Mouse (Mus musculus) limb, embryonic 15.5 days (tissue): ENCODE results near the gene Mslnl. TPM values are rescaled to one million over a fixed set of nuclear protein-coding genes. Genes with fewer than 3 reads are reported as not detected.
A peak's percentile ranks its signal among the peaks of the same experiment; 100 is the strongest.

Source experiments
- ATAC-seq: fragments of 200-750 bp; cut with Nextera tagmentation; 2 replicates; pipeline ENCODE4 v1.8.0; 2017; ENCODE audit warnings: low read depth, moderate TSS enrichment; ENCODE audit not compliant: insufficient number of reproducible peaks, low FRiP score, low TSS enrichment
- H3K27ac ChIP-seq: fragments of 300-500 bp; sonication (generic); 2 replicates; pipeline ENCODE4 v1.5.1; 2015; ENCODE audit warnings: moderate library complexity, mild to moderate bottlenecking, inconsistent platforms
- H3K27me3 ChIP-seq: fragments of 300-500 bp; sonication (generic); 2 replicates; pipeline ENCODE4 v1.6.1; 2015; ENCODE audit warnings: inconsistent platforms
- H3K36me3 ChIP-seq: fragments of 300-500 bp; sonication (generic); 2 replicates; pipeline ENCODE4 v1.6.1; 2015; ENCODE audit warnings: inconsistent platforms
- H3K4me1 ChIP-seq: fragments of 300-500 bp; sonication (generic); 2 replicates; pipeline ENCODE4 v1.6.1; 2015; ENCODE audit warnings: inconsistent platforms
- H3K4me2 ChIP-seq: fragments of 300-500 bp; sonication (generic); 2 replicates; pipeline ENCODE4 v1.6.1; 2015; ENCODE audit warnings: mild to moderate bottlenecking, inconsistent platforms
- H3K4me3 ChIP-seq: fragments of 300-500 bp; sonication (generic); 2 replicates; pipeline ENCODE4 v1.5.1; 2015; ENCODE audit warnings: mild to moderate bottlenecking, inconsistent platforms
- H3K9ac ChIP-seq: fragments of 300-500 bp; sonication (generic); 2 replicates; pipeline ENCODE4 v1.6.1; 2015; ENCODE audit warnings: inconsistent platforms
- H3K9me3 ChIP-seq: fragments of 300-500 bp; sonication (generic); 2 replicates; pipeline ENCODE4 v1.6.1; 2016; ENCODE audit warnings: inconsistent platforms
- WGBS: fragments of 180-500 bp; shearing (Covaris S2); methylation state at CpG from one replicate; pipeline ENCODE4 v1.1.7; 2015; 5-methylcytosine and 5-hydroxymethylcytosine counted together
- polyA plus RNA-seq: library from polyadenylated mRNA; unstranded; fragments of >200 nt; fragmentation: Nextera tagmentation; extraction: Ambion mirVana; gene quantifications from 2 replicates; pipeline ENCODE4 v1.2.1, GENCODE M21; 2015

Gene Mslnl
- polyA plus RNA-seq, 1 experiment from 2014 or later, result 0.13 TPM

DNA sequence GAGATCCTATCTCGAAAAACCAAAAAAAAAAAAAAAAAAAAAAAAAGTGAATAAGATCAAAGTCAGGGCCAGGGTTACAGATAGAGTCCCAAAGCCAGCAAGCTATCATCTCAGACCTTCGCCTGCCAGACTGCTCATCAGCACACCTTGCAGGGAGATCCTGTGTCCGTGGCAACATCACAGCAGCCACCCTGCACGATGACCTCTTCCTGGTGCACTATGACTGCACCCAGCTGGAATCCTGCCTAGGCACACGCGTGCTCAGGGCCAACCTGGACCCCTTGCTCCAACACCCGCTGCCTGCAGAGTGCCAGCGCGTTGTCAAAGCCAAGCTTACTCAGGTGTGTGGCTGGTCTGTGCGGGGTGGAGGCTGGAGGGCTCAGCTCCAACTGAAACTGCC is 8.5 kb downstream of the Mslnl start:
- 76% methylated on average over 10 of the region's 10 CpGs for WGBS
- no peak for ATAC-seq
- Histone ChIP-seq H3K9me3 (no peaks in the 10 kb centered on the region), H3K9ac (no peak overlapping the region), H3K27me3 (no peaks in the 10 kb centered on the region), H3K4me1 (no peaks in the 10 kb centered on the region), H3K36me3 (no peaks in the 10 kb centered on the region), H3K4me3 (no peak overlapping the region), H3K27ac (no peak overlapping the region), H3K4me2 (no peak overlapping the region)

DNA sequence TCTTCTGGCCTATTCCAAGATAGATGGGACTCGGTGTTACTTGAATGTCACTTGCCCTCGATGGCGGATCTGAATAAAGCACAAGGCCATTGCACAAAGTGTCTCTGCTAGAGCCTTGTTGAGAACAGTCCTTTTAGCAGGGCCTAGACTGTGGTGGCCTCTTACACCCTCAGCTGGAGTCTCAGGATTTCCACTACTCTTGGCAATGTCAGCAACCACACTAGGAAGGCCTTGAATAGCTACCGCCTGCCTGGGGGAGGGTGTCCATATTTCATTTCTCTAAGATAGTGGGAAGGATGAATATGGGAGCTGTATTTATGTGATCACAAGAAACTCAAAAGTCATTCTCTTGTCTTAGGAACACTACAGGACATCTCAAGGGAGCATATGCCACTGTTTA is 12.4 kb downstream of the Mslnl start:
- WGBS, result 92% methylated on average over 4 of the region's 4 CpGs
- no peak overlapping the region for H3K4me2 ChIP-seq
- no peaks in the 10 kb centered on the region for H3K9me3 ChIP-seq
- no peak overlapping the region for H3K27ac ChIP-seq
- no peaks in the 10 kb centered on the region for H3K27me3 ChIP-seq
- no peaks in the 10 kb centered on the region; the same call in none of the 2 replicates for H3K4me1 ChIP-seq
- no peak overlapping the region for H3K9ac ChIP-seq
- ATAC-seq, result no peak
- no peaks in the 10 kb centered on the region for H3K36me3 ChIP-seq
- no peak overlapping the region for H3K4me3 ChIP-seq

DNA sequence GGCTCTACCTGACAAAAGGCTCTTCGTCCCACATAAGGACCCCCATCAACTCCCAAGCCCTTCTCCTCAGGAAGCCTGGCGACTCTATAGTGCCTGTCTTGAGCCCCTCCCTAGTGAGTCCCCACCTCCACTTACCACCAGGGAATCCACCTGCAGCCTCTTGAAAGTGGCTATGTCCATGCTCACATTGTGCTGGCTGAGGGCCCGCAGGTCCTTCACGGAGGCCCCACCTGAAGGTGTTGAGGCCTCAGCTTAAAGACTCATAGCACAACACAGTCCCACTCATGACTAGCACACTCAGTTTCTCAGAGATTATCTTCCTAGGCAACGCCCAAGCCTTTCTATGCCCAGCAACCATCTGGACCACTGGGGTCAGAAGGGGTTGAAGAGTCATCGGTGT is 13.5 kb downstream of the Mslnl start:
- H3K9ac ChIP-seq, result no peak overlapping the region
- H3K4me1 ChIP-seq, result no peaks in the 10 kb centered on the region; the same call in none of the 2 replicates
- no peaks in the 10 kb centered on the region for H3K36me3 ChIP-seq
- H3K4me3 ChIP-seq, result no peak overlapping the region
- ATAC-seq, result no peak
- H3K27ac ChIP-seq, result no peak overlapping the region
- no peaks in the 10 kb centered on the region for H3K27me3 ChIP-seq
- no peaks in the 10 kb centered on the region for H3K9me3 ChIP-seq
- 86% methylated on average over 6 of the region's 6 CpGs for WGBS
- no peak overlapping the region for H3K4me2 ChIP-seq

DNA sequence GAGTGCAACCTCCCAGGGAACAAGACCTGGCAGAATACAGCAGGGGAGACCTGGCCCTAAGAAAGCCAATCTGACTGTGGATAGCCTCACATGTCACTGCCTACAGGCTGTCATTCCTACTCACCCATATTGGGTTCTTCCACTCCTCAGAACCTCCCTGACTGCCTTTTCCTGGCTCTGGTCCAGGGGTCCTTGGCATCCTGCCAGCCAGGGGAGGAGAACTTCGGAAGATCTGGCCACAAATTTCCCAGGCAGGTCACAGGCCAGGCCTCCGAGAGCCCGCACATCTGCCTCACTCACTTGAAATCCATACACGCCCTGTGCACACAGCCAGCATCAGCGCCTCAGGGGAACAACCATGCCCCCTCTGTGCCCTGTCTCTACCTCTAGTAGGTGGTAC is 15.6 kb downstream of the Mslnl start:
- Histone ChIP-seq H3K4me1 (no peaks in the 10 kb centered on the region; the same call in none of the 2 replicates), H3K9me3 (no peaks in the 10 kb centered on the region), H3K4me3 (no peak overlapping the region), H3K27me3 (no peaks in the 10 kb centered on the region), H3K27ac (no peak overlapping the region), H3K36me3 (no peaks in the 10 kb centered on the region), H3K9ac (0 out of 2 replicates have a peak overlapping the region, but pooled peaks have one; percentile 14), H3K4me2 (no peak overlapping the region)
- no peak for ATAC-seq
- 28% methylated on average over 5 of the region's 5 CpGs for WGBS

DNA sequence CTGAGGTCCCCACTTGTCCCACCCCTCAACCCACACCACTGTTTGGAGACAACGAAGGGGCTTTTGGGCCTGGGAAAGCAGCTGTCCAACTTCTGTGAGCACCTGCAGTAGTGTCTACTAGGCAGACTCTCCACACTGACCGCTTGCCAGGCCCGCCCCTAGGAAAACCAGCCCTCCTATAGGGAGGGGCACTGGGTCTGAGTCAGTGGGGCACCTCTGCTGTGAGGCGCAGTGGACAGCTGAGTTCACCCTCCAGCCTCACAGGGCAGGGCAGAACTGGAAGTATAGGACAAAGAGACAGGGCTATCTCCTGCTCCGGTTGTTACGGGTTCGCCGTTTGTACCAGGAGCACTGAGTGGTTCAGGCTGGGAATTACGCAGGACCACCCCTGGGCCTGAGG is 18.4 kb downstream of the Mslnl start, which contains the start of gene Msln:
TSS of gene Msln (minus strand) at position 138 of the 400 bp plus-strand sequence.
- no peaks in the 10 kb centered on the region; the same call in none of the 2 replicates for H3K4me1 ChIP-seq
- no peak within 1 kb of the TSS for H3K4me2 ChIP-seq
- no peak for ATAC-seq
- H3K4me3 ChIP-seq, result no peak within 1 kb of the TSS
- no peaks in the 10 kb centered on the region for H3K27me3 ChIP-seq
- no peaks in the 10 kb centered on the region for H3K36me3 ChIP-seq
- no peak within 1 kb of the TSS for H3K27ac ChIP-seq
- H3K9ac ChIP-seq, result no peak within 1 kb of the TSS
- whole genome bisulfite sequencing, result 83% methylated on average over 9 of the region's 9 CpGs
- no peaks in the 10 kb centered on the region for H3K9me3 ChIP-seq

DNA sequence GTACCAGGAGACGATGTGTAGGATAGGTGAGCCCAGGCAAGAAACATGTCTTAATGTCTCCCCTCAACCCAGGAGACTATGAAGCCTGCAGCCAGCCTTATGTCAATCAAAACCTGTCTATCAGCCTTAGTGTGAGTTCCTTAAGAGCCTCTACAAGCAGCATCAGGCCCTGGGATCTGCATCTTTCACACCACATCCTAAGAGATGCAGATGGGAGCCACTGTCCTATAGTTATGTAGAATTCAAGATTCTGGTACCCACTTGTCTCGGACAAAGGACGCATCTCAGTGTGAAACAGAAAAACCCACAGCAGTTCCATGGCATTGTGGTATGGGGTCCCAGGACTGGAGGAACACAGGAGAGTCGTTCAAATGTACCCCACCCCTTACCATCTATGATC is 19.2 kb downstream of the Mslnl start:
- H3K9ac ChIP-seq, result no peak overlapping the region
- H3K36me3 ChIP-seq, result no peaks in the 10 kb centered on the region
- no peaks in the 10 kb centered on the region for H3K27me3 ChIP-seq
- H3K27ac ChIP-seq, result no peak overlapping the region
- no peak overlapping the region for H3K4me3 ChIP-seq
- 79% methylated on average over 4 of the region's 4 CpGs for WGBS
- H3K9me3 ChIP-seq, result no peaks in the 10 kb centered on the region
- ATAC-seq, result no peak
- no peaks in the 10 kb centered on the region; the same call in none of the 2 replicates for H3K4me1 ChIP-seq
- H3K4me2 ChIP-seq, result no peak overlapping the region

DNA sequence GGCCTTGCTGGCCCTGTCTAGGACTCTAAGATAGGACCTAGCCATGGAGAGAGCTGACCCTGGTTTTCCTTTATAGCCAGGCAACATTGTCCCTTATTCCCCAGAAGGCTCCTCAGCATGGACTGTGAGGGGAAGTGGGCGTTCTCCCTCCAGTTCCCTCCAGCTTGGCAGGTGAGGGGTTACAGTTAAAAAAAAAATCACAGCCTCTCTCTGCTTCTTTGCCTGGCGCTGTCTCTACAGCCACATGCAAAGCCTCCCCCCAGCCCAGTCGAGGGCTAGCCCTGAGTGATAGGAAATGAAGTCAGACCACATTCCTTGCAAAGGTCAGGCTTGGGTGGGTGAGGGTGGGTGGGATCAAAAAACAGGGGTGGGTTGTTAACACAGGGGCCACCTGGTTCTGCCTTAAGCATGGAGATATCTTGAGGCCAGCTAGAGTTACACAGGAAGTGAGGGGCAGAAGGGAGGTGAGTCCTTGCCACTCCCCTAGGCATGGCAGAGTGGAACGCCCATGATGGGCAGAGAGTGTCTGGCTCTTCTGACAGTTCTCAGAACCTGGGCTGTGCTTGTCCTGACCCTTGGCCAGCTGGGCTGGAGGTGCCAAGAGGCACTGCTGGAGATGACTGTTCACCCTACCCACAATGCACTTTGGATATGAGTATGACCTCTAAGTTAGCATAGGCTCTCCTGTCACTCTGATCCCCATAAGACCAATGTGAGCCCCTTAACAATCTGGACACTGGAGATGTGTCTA is 20.0 kb downstream of the Mslnl start:
- H3K9me3 ChIP-seq, result no peaks in the 10 kb centered on the region
- no peak overlapping the region for H3K4me2 ChIP-seq
- no peak for ATAC-seq
- H3K9ac ChIP-seq, result no peak overlapping the region
- no peaks in the 10 kb centered on the region for H3K36me3 ChIP-seq
- no peak overlapping the region for H3K4me3 ChIP-seq
- no peaks in the 10 kb centered on the region; the same call in none of the 2 replicates for H3K4me1 ChIP-seq
- no peak overlapping the region for H3K27ac ChIP-seq
- H3K27me3 ChIP-seq, result no peaks in the 10 kb centered on the region
- 33% methylated on average over 4 of the region's 4 CpGs for WGBS

DNA sequence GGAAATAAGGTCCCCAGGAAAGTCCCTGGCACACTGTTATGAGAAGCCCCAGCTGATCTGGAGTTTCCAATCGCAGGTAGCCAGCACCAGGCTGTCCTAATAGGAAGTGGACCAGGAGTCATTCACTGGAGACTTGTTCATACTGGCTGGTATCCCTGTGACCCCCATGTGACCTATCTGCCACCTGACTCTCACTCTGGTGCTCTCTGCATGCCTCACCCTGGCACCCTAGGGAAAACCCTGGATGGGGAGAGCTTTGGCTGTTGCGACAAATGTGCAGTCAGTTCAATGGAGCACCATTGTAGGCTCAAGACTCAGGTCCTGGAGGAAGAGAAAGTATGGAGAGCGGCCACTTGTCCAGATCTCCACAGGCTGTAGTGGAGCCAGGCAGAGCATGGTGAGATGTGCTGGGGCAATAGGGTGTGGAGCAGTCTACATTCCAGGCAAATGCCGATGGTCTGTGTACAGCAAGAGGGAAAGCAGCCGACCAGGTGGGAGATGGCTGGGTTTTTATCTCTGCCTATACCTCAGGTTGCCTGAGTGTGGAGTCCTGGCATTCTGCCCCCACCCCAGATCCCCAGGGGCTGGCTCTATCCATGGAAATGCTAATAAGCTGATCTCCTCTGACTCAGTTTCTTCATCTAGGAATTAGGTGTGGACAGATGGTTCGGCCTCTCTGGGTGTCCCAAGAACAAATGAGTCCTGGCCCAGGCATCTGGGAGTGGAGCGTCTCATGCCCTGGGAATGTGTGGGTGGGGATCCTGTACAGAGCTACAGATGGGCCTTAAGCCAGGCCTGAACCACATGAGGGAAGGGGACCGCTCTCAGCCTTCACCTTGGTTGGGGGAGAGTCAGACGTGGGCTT is 20.8 kb downstream of the Mslnl start:
- 70% methylated on average over 9 of the region's 9 CpGs for WGBS
- no peak overlapping the region for H3K4me3 ChIP-seq
- H3K27ac ChIP-seq, result no peak overlapping the region
- H3K4me2 ChIP-seq, result no peak overlapping the region
- H3K9ac ChIP-seq, result no peak overlapping the region
- no peak for ATAC-seq
- no peaks in the 10 kb centered on the region for H3K36me3 ChIP-seq
- H3K9me3 ChIP-seq, result no peaks in the 10 kb centered on the region
- no peaks in the 10 kb centered on the region; the same call in 1 of the 2 replicates for H3K4me1 ChIP-seq
- H3K27me3 ChIP-seq, result no peaks in the 10 kb centered on the region

DNA sequence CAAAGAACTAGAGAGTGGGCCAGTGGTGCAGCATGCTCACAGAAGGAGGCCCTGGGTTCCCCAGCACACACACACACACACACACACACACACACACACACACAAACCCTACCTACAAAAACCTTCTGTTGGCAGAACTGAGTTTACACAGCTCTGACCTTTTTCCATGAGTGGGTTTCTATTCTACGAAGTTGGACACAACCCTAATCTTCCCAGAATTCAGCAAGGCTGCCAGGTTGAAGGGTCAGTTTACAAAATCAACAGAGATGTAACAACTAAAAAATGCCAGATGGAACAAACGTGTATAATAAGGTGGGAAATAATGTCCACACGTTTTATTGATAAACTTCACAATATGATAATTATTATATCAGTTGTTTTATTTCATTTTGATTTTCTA is 21.8 kb downstream of the Mslnl start:
- no peak overlapping the region for H3K9ac ChIP-seq
- H3K27me3 ChIP-seq, result no peaks in the 10 kb centered on the region
- 55% methylated on average over 3 of the region's 3 CpGs for WGBS
- H3K36me3 ChIP-seq, result no peaks in the 10 kb centered on the region
- H3K4me2 ChIP-seq, result no peak overlapping the region
- no peak overlapping the region for H3K27ac ChIP-seq
- H3K9me3 ChIP-seq, result no peaks in the 10 kb centered on the region
- no peak overlapping the region for H3K4me3 ChIP-seq
- H3K4me1 ChIP-seq, result no peaks in the 10 kb centered on the region; the same call in 1 of the 2 replicates
- no peak for ATAC-seq

DNA sequence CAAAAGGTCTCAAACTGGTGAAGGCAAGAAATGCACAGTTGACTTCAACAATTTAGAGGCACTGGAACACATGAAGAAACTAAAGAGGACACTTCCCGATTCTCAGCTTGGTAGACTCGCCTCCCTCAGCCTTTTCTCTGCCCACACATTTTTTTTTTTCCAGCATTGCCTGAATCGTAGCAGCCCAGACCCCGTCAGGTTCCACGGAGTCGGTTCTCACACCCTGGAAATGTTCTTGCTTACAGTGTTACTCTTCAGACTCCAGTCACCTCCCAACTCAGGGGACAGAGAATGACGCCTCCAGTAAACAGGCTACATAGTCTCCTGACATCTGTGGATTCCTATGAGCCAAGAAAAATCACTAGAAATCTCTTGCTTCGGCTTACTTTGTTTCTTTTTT is 24.3 kb downstream of the Mslnl start:
- Histone ChIP-seq H3K4me1 (no peaks in the 10 kb centered on the region; the same call in 1 of the 2 replicates), H3K4me3 (no peak overlapping the region), H3K4me2 (no peak overlapping the region), H3K9ac (no peak overlapping the region), H3K27ac (no peak overlapping the region), H3K36me3 (no peaks in the 10 kb centered on the region), H3K27me3 (no peaks in the 10 kb centered on the region), H3K9me3 (no peaks in the 10 kb centered on the region)
- whole genome bisulfite sequencing, result 73% methylated on average over 8 of the region's 8 CpGs
- ATAC-seq, result no peak

DNA sequence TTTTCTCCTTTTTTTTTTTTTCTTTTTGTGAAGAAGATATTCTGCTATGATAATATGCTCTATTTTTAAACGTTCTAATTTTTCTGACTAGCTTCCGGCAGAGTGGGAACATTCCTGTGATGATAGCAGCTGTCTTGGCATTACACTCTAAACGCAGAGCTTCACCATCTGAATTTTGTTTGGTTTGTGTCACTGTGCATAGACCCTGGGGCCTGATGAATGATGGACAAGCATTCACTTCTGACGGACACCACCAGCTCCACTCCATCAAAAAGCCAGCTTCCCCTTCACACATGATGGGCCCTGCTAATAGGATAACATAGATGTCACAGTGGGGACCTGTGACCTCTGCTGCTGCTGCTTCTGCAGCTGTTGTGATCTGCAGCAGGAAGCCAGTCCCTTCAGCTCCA is 25.7 kb downstream of the Mslnl start:
- WGBS, result 58% methylated on average over 4 of the region's 4 CpGs
- H3K4me2 ChIP-seq, result no peak overlapping the region
- no peak for ATAC-seq
- H3K4me3 ChIP-seq, result no peak overlapping the region
- H3K27ac ChIP-seq, result no peak overlapping the region
- H3K9ac ChIP-seq, result no peak overlapping the region
- no peaks in the 10 kb centered on the region for H3K9me3 ChIP-seq
- H3K36me3 ChIP-seq, result no peaks in the 10 kb centered on the region
- H3K27me3 ChIP-seq, result no peaks in the 10 kb centered on the region
- H3K4me1 ChIP-seq, result no peaks in the 10 kb centered on the region

DNA sequence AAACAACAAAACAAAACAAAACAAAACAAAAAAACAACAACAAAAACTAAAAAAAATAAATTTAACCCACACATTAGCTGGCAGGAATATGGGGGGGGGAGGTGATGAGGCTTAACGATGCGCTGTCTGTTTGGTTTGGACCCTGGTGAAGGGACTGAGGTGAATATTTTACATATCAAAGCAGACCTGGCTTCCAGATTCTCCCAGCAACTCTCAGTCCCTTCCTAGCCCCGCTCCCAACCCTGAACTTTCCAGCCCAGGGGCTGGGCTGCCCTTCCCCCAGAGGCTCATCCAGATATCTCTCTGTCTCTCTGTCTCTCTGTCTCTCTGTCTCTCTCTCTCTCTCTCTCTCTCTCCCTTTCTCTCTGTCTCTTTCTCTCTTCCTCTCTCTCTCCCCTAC is 26.7 kb downstream of the Mslnl start:
- Histone ChIP-seq H3K27me3 (peaks cover 1% of the 10 kb centered on the region; the same call in 1 of the 2 replicates), H3K9me3 (no peaks in the 10 kb centered on the region), H3K36me3 (no peaks in the 10 kb centered on the region), H3K4me2 (no peak overlapping the region), H3K4me3 (no peak overlapping the region), H3K27ac (no peak overlapping the region), H3K9ac (no peak overlapping the region), H3K4me1 (no peaks in the 10 kb centered on the region)
- no peak for ATAC-seq
- WGBS, result 45% methylated on average over 3 of the region's 3 CpGs
